Mouse (Mus musculus) frontal cortex, adult 2 months (tissue): ENCODE data around the gene Twf1. TPM values are rescaled to one million over a fixed set of nuclear protein-coding genes. Genes with fewer than 3 reads are reported as not detected.

Source experiments
- DNase-seq, 2 experiments: peaks; one replicate each; pipeline ENCODE4 v3.0.0; 2022; ENCODE audit warnings: low spot score in 1 of 2; ENCODE audit errors: extremely low spot score in 1 of 2
- polyA plus RNA-seq: library from polyadenylated mRNA; depleted of rRNA; stranded (reverse); fragments of >200 nt; gene quantifications from 2 replicates; pipeline ENCODE4 v1.2.3, GENCODE M21; 2012; rRNA removed

Gene Twf1
- 49.6 and 58.2 TPM in 2 replicates for polyA plus RNA-seq

DNA sequence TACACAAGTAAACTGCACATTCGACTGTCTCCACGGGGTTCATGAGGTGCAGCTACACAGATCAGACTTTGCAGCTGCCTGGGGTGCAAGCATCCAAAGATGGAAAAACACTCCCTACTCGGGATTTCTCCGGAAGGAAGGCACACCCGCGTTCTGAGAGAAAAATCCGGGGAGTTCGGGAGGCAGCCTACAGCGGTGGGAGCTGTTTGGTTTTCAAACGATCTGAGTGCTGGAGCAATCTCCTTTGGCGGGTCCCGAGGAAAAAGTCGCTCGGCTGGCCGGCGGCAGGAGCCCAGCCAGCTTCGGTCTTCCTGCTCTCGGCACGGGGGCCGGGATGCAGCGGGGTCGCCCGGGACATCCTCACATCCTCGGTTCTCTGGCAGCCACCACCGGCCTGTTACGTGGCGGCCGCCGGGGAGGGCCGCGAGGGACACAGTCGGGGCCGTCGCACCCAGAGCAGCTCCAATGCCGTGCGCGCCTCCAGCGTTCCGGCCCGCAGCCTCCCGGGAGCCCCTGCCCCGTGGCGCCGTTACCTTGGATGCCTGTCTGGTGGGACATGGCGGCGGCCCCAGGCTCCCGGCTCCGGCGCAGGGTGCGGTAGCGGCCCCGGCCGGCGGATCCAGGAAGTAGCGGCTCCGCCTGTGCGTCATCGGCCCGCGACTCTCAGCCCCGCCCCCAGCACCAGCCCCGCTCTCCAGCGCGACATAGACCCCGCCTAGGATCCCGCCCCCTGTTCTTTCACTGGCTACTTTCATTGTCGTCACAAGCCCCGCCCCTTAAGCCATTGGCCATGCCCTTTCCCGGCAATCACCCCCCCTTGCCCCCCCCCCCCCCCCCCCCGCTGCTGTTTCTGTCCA lies at the start of gene Twf1:
TSS of gene Twf1 (minus strand) at position 671 of the 857 bp plus-strand sequence.
- DNase-seq: peak; percentile 95 to 98

DNA sequence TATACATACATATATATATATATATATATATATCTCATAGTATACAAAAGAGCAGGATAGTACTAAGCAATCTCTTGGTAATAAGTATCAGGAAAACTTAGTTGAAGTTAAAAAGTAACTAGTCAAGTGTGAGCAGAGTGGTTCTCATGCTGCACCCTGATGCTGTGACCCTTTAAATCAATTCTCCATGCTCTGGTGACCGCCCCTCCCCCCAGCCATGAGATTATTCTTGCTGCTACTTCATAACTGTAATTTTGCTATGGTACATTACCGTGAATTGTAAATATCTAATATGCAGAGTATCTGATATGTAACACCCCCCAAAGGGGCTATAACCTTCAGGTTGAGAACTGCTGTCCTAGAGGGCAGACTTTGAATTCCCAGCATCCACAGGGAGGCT lies 49.4 kb upstream of the Twf1 start:
- DNase-seq: no peak

DNA sequence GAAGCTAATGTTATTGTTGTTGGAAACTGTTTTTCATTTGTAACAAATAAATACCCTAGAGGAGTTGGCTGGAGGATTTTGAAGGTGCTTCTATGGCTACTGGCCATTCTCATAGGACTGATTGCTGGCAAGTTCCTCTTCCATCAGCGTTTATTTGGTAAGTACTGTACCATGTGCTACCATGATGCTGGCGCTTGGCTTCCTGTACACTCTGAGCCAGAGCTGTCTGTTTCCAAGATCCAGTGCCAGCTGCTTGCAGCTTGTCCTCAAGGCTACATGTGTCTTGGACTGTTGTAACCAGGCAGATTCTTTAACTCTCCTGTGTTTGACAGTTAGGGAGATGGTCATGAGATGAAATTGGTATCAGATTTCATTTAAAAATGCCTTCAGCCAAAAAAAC lies 48.5 kb upstream of the Twf1 start:
- DNase-seq: no peak

DNA sequence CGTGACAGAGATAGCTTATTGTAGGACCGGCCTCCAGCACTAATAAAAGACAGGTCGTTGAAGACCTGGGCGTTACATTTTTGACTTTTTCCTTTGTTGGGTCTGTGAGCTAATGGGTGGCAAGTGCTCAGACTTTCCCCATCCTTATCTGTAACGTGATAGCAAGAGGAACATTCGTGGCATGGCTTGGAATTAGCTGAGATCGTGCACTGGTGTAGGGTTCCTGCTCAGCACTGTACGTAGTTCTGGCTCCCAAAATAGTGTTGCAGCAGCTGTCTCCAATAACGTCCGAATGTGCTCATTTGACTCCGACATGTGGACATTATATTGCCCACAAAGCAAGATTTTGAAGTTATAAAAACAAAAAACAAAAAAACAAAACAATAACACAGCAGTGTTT lies 44.8 kb upstream of the Twf1 start:
- no peak for DNase-seq

DNA sequence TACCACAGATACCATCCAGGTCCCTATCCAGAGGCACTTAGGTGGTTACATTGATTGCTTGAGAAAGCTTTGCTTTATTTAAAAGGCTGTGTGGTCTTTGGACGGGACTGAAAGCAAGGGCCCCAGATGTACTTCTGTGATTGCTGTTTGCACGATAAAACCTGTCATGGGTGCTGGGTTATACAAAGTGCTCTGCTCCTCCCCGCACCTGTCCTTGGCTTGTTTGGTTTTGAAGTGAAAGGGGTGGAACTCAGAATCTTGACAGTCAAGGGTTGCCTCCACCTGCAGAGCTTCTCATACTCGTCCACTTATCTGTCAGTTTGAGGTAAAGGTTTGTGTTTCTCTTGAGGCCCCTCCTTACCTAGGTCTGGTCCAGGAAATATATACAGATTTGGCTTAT lies 40.9 kb upstream of the Twf1 start:
- DNase-seq: no peak

DNA sequence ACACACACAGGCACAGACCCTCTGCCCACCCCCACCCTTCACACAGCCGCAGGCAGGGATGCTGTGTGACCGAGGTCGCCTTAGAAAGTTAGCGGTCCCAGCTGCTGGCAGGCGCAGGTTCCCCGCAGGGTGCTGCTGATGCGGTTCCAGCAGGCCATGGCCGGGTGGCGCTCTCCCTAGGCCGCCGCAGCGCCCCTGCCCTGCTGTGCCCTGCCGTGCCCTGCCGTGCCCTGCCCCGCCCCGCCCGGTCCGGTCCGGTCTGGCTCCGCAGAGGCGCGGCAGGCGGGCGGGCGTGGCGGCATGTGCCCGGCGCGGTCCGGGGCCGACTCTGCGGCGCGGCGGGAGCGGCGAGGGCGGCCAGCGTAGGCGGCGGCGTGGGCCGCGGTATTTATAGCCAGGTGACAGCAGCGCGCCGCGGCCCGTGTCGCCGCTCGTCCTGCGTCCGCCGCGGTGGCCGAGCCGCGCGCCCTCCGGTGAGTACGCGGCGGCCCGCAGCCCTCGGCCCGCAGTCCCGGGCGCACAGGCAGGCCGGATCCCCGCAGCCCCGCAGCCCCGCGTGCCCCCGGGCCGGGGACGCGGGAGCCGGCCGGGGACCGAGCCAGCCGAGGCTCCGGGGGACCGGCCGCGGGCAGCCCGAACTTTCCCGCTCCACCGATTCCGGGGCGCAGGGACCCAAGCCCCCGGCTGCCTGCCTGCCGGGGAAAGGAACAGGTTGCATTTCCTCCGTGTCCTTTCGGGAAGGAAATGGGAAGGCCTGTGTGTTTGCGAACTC lies 39.3 kb upstream of the Twf1 start, which contains the start of gene Tmem117:
TSS of gene Tmem117 (plus strand) at position 403 of the 772 bp plus-strand sequence.
- no peak for DNase-seq

DNA sequence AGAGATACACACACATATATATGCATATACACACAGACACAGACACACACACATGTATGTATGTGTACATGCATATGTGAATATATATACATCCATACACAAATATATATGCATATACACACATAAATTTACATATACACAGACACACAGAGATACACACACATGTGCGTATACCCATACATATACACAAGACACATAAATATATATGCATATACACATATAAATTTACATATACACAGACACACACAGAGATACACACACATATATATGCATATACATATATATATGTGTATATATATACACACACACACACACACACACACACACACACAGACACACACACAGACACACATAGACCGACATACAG lies 38.8 kb upstream of the Twf1 start:
- no peak for DNase-seq

DNA sequence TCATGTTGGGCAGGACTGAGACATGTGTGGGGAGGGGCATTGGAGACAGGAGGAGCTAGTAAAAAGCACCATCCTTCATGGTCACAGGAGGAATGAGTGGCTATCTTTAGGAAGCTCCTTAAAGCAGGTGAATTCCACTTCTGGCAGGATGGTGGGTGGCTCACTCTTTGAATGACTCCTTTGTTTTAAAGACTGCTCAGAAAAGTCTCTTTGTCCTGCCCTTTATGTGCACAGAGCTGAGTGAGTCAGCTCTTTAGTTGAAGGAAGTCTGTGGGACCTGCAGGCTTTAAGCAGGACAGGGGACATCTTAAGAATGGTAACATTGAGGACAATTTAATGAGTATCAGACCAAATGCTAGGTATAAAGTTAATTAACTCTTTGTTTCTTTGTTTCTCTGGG lies 31.2 kb upstream of the Twf1 start:
- no peak for DNase-seq

DNA sequence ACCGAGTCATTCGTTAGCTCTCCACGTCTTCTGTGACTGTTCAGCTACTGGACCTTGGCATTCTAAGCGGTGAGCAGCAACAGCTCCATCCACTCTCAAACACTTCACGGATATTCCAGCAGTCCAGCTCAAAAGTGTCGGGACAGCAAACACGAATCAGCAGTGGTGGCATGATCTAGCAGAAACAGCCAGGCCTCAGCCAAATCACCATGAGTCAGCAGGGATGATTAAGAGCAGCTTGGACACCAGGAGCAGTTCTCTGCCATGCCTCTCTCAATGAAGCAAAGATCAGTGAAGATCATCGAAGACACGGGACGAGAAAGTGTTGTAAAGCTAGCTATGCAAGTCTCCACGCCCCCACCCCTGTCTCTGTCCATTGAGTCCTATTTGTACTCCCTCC lies 26.3 kb upstream of the Twf1 start:
- no peak for DNase-seq

DNA sequence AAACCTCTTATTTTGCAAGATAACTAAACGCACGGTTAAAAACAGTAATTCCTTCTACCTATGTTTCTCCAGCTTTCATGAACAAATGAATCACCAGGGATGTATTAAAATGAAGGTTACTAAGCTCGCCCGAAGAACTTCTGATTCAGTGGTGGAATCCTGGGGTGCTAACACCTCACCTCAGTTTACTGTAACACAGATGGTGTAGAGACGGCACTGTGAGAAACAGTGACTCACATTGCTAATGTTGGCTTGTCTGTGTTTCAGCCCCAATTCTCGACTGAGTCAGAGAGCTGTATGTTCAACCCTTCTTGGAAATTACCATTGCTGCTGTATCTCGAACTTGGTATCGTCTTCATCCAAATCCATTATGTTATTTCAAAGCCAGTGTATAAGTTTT lies 18.1 kb upstream of the Twf1 start:
- peak; percentile 28 to 77 for DNase-seq

DNA sequence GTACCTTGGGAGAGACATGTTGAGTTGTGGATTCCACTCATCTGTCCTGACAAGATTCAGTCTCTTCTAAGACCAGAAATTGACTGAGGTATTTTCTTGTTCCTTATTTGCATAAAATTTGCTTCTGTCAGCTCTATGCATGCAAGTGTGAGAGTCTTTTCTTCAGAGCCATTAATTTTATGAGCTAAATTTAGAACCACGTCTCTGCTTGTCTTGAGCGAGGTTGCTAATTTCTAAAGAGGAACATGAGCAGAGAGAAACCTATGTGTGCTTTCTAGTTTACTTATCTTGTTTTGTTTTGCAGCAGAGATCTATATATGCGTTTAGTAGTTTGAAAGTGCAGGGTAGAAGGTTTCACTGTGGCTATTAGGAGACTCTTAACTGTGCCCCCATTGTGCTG lies 12.8 kb upstream of the Twf1 start:
- no peak for DNase-seq

DNA sequence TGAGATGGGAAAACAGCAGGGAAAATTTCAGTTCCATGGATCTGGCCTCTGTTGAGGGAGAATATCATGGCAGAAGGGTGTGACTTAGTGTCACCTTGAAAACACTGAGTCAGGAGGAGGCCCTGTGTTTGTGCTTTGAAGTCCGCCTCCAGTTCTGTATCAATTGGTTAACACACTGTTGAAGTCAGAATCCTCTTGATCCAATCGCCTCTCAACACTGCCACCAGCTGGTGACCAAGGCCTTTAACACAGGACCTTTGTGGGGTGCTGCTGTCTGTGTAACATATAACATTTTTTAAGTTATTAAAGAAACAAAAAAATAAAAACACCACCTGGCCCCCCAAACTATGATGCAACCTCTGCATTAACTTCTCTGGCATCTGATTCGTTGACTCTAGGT lies 11.7 kb upstream of the Twf1 start:
- DNase-seq: peak in 1 of 2 experiments; percentile 57

DNA sequence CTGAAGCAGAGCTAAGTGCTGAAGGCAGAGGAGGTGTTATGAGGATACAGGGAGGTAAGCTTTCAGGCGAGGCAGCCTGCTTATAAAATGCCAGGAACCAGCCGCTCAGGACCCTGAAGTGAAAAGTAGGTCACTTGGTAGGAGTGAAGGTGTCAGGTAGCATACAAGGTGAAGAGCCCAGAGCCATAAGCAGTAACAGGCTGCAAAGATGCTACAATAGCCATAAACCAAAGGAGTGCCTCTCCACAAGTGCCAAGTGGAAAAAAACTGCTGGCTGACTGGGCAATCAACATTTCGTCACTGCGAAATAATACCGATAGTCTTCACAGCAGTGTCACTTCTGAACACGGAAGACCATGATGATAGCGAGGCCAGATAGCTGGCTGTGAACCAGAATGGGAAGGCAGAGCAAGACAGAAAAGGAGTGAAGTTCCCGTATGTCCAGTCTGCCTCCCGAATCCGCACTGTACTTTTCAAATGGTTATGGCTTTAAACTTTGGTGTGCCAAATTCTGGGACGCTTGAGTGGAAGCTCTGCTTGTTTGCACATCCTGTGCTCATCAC lies 10.5 kb upstream of the Twf1 start:
- no peak for DNase-seq

DNA sequence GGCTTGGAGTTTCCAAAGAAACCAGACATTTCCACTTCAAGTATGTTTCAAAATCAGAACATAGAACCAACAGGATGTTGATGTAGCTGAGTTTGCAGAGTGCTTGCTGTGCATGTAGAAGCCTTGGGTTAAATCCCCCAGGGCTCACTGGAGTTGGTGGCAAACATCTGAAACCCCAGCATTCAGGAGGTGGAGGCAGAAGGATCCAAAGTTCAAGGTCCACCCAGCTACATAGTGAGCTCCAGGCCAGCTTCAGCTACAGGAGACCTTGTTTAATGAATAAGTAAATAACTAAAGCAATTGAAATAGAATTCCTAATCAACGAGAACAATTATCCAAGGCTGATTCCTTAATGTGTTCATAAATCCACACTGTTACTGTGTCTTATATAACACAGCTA lies 3.9 kb upstream of the Twf1 start:
- no peak for DNase-seq

DNA sequence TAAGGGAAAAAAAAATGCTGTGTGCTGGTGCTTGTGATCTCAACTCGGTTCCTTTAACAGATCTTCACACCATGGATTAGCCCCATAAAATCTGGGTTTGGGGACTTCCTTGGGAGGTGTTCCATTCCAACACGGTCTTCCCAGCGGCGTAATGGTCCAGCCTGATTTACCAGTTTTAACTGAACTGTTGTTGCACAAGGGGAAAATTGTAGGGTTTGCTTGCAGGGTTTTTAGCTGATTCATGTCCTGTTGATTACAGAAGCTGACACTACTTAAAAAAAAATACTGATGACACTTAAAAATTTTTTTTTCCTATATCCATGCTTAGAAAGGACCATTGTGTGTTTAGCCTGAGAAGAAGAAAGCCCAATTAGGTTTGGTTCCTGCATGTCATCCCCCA lies 1.7 kb upstream of the Twf1 start:
- DNase-seq: no peak

DNA sequence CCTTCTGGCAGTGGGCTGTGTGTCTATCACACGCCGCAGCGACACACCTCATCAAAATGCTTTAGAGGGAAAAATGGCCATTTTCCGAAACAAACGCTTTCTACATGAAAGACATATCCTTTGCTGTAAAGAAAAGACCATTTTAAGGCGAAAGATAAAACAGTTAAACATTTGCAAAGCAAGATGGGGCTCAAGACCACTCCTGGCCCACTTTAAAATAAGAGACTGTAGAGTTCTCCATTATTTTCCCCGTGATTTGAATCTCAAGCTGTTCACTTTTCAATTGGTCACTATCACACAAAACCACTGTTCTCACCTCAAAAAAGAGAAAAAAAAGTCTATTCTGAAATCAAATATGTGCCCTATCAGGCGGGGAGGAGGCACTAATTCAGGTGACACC lies 394 bp upstream of the Twf1 start:
- no peak for DNase-seq

DNA sequence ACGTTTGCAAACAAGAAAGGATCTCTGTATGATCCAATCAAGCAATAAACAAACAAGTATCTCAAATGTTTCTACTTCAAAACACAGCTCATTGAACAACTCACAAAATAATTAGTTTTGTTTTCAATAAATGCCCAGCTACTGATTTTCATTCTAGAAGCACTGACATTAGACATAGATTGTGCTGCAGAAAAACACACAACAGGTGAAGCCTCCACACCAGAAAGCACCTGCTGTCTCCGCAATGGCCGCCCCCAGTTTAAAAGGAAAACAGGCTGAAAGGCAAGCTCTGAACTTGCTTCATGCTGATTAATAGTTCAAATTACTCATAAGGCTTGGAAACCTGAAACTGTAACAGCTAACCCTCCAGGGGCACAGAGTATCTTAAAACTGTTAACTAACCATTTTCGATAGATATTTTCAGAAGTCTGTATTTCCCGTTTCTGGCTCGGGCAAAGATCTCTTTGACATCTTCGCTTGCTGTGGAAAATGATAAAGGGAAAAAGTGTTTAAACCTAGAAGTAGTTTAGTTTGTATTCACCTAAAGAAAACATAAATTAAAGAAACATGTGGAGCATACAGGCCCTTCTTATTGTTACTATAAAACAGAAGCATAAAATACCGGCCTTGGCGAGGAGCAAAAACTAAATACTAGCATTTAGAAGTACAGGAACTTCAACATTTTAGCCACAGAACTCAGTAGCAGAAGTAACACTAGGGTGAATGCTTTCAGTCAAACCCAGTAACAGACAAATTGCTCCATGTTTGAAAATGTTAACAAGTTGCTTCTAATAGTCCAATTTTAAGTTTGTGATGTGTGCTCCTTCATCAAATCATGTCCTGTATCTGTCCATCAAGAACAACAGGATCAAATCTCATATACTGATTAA lies 1.6 kb downstream of the Twf1 start:
- no peak for DNase-seq

DNA sequence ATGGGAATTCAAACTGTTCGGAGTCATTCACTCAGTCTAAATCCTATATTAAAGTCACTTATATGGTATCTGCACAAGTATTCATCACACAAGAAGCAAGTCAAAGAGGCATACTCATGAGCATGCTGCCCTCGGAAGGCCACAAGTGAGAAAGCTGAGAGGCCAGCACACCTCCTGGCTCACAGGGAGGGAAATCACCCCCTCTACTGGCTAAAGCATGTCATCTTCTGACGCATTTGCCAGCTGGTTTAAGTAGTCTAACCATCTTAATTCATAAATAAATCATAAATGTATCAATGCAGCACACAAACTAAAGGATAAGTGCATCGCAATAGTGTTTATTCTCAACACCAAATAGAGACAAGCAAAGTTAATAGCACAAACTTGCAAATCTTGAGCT lies 5.0 kb downstream of the Twf1 start:
- DNase-seq: no peak

DNA sequence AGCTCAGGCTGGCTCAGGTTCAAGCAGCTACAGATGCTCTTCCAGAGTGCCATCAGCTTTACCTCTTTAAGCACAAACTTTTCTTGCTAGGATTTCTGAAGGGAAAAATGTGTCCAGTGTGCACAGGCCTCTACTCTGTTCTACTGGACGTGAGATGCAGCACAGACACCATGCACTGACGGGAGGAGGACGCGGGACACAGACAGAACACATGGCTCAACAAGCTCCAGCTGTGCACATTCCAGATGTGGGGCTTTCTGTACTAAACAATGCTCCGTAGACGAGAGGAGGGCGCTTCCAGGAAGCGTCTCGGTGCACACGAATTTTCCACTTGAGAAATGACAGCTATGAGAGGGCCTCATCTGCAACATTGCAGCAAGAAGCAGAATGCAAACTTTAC lies 6.5 kb downstream of the Twf1 start:
- DNase-seq: no peak

DNA sequence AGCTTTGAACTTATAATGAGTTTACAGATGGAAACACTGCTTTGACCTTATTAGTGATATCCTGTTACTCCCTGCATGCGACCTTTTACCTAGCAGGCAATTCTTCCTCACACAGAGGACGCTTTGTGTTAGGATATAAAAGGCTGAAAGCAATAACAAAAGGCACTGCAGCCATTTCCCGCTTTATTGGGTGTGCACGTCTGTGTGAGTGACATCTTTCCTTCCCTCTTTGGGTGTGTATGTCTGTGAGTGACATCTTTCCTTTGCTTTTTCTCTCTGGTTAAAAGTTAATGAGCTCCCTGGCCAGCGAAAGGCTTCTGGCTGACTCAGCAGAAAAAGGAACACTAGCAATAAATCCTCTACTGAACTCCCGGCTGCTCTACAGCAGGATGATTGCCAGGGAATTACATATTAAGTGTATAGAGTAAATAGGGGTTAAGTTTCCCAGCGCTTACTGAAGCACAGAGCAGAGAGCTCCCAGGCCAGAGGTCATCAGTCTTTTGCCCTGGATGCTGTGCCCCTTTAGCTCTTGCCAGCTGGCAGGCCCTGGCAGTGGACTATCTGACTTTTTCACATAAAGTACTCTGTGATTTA lies 7.6 kb downstream of the Twf1 start:
- DNase-seq: no peak
